Mouse (Mus musculus): Measurements from ENCODE around the gene Bola2.

Bola2 gene

DNA sequence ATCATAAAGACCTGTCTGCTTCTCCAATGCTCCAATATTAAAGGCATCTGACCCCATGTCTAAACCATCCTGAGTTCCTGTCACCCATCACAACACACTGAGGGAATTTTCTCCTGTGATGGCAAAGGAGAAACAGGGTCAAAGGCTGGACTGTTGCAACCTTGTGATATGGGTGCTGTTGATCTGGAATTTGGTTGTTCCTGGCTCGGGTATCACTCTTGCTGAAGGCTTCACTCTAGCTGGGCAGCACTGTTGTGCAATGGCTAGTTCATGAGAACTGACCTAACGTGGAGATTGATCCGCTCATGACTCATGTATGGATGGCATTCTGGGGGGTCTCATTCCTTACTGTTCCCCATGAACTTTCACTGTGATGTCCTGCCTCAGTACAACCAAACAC, 6.2 kb upstream of the Bola2 start:
- no peak for DNase-seq (ENCODE audit: low read depth, low spot score)

GRCm38 (mm10) chr7:126690737-126691136, 4.5 kb upstream of the Bola2 start:
- no peak for DNase-seq (ENCODE audit: low read depth, low spot score)

GRCm38 (mm10) chr7:126691676-126692075, 3.5 kb upstream of the Bola2 start:
- no peak for DNase-seq (ENCODE audit: low read depth, low spot score)

- peak; percentile 60 for DNase-seq (ENCODE audit: low read depth, low spot score)
Measured at GRCm38 (mm10) chr7:126692426-126692825, 2.8 kb upstream of the Bola2 start.

- DNase-seq (ENCODE audit: low read depth, low spot score): peak; percentile 89
Measured at GRCm38 (mm10) chr7:126693256-126693655, 1.9 kb upstream of the Bola2 start.

GRCm38 (mm10) chr7:126693781-126694180, 1.4 kb upstream of the Bola2 start:
- DNase-seq (ENCODE audit: low read depth, low spot score): peak; percentile 70

DNA sequence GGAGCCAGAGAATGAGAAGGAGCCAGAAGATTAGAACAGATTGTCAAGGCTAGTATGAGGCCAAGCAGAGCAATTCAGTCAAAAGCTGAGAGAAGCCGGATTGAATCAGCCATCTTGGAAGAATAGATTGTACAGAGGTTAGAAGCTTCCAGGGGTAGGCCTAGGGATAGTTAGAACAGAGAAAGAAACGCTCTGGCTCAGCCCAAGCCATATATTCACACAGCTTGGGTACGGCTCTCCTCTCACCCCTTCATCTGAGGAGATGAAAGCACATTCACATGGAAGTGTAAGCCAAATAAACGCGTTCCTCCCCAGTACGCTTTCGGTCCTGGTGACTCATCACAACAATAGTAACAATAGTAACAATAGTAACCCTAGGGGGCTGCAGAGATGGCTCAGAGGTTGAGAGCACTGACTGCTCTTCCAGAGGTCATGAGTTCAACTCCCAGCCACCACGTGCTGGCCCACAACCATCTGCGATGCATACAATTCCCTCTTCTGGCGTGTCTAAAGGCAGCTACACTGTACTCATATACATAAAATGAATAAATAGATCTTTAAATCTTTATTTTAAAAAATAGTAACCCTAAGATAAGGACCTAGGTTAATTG, 655 bp upstream of the Bola2 start:
- DNase-seq (ENCODE audit: low read depth, low spot score): peak; percentile 91

DNA sequence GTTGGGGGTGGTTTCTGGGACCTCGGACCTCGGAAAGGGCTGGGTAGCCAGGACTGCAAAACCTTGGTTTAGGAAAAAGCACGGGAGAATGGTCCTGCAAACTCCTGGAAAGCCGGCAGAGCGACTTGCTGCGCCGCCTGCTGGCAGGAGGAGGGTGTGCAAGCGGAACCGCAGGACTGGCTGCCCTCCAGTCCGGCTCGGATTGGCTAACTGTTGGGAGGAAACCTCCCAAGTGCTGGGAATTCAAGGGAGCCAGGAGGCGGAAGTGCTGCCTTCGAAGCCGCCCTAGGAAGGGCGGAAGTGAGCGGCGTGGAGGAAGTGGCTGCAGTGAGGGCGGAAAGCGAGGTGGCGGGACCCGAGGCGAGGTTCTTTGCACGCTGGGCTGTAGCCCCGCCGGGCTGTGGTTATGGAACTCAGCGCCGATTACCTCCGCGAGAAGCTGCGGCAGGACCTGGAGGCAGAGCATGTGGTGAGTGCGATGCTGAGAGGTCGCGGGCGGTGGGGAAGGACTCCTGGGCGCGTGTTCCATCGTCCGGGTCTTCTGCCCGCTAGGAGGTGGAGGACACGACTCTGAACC, 518 bp downstream of the Bola2 start, which contains the start of gene Slx1b:
Slx1b (minus strand) TSS at position 154 of the 577 bp plus-strand sequence.
- DNase-seq (ENCODE audit: low read depth, low spot score): peak; percentile 99

DNA sequence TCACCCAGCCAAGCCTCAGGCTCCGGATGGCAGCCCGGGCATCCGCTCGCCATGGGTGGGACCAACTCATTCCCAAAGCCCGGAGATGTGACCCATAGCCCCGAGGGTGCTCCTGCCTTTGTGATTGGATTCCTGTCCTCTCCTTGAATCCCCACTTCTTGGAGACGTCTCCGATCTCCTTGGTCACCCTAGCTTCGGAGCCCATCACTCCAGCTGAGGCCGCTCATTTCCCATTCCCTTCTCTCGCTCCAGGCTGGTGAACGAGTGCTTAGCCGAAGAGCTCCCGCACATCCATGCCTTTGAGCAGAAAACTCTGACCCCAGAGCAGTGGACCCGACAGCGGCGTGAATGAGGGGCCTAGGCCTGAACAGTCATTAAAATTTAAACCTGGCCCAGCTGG, 1.1 kb downstream of the Bola2 start:
- no peak for DNase-seq (ENCODE audit: low read depth, low spot score)

GRCm38 (mm10) chr7:126696886-126697285, 1.7 kb downstream of the Bola2 start:
- no peak for DNase-seq (ENCODE audit: low read depth, low spot score)

- no peak for DNase-seq (ENCODE audit: low read depth, low spot score)
Measured at GRCm38 (mm10) chr7:126697838-126698237, 2.6 kb downstream of the Bola2 start.

- DNase-seq (ENCODE audit: low read depth, low spot score): no peak
Measured at GRCm38 (mm10) chr7:126700063-126701015, 5.1 kb downstream of the Bola2 start.

DNA sequence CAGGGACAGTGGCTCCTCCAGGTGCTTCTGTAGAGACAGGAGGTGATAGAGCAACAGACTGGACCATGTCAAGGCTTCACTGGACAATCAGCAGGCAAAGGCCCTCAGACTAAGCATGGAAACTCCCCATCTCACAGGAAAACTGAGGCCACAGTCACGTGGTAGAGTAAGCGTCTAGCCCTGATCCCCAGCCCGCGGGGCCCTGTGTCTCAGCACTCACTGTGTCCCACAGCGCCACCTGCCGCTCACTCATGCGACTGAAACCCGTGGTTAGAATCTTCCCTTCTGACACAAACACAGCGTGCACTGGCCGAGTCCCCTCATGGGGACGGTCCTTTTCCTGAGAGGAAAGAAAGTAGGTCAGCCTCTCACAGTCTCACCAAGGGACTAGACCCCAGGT, 5.9 kb downstream of the Bola2 start:
- peak; percentile 94 for DNase-seq (ENCODE audit: low read depth, low spot score)

DNA sequence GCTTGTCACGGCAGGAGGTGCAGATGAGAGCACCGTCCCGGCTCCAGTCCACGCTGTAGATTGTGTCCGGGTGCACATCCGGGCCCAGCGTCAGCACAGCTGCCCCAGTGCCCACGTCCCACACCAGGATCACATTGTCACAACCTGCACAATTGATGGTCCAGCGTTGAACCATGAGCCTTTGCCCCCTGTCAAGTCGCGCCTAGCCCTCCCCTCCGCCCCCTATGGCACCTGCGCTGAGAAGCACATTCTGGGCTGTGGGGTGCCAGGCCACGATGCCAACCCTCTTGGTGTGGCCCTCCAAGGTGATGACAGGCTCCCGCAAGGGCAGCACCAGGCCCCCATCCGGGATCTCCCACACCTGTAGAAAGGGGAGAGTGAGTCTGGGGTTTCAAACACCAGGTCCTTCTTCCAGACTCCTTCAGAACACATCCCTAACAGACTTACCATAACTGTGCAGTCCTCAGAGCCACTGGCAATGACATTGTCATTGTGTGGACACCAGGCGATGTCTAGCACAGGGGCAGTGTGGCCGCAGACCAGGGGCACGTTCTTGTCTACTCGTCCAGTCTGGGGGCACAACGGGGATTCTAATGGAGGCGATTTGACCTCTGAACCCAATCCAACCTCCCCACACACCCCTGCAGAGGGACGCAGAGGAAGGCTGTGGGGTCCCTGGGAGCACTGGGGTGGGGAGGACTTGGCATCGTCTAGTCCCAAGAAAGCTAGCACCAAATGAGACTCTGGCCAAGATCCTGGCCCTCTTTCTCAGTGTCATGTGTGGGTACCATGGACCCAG, 6.6 kb downstream of the Bola2 start:
- no peak for DNase-seq (ENCODE audit: low read depth, low spot score)

GRCm38 (mm10) chr7:126702358-126702757, 7.2 kb downstream of the Bola2 start:
- no peak for DNase-seq (ENCODE audit: low read depth, low spot score)

- DNase-seq (ENCODE audit: low read depth, low spot score): no peak
Measured at GRCm38 (mm10) chr7:126702861-126703756, 7.9 kb downstream of the Bola2 start.

DNA sequence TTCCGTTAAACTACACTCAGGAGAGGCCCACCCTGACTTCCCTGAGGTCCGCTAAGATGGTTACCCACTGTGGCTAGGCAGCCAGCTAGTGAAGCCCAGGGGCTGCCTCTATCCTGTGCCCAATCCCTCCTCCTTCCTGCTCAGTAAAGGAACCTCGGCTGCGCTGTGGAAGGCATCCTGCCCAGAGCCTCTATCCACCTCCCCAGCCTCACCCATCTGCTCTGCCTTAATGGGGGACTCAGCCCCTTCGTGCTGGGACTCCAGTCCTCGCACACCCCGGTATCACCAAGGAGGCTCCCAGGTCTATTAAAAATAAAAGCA, 8.5 kb downstream of the Bola2 start:
- no peak for DNase-seq (ENCODE audit: low read depth, low spot score)

DNA sequence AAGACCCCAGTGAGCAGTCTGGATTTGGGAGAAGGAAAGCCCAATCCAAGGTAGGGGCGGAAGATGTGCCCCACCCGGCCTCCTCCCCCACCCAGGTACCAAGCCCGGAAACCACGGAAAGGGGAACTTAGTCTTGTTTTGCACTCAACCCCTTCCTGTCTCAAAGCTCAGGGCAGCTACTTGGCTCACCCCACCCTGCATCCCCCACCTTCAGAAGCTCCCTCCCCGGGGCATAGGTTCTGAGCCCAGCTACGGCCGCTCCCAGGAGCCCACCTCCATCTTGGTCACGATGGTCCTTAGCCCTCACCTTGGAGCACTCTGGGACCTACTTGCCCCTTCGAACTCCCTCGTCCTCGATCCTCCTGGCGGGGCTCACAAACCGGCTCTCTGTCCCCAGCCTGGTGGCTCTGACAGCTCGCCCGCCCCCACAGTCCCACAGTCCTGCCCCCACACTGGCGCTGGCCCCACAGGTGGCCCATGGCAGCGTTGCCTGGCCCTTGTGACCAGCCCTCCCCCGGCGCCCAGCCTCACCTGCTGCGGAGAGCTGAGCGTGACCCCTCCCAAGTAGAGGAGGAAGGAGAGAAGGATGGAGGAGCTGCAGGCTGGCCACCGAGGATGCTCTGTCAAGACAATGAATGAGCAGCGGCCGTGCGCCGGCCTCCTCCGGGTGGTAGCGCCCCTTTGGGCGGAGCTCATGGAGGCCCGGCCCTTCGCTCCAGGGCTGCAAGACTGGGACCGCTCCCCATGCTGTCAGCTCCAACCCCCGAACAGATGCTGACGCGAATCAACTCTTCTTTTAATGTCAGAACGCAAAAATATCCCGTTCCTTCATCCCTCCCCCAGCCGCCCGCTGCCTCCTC, 9.2 kb downstream of the Bola2 start:
- DNase-seq (ENCODE audit: low read depth, low spot score): peak; percentile 71

GRCm38 (mm10) chr7:126707442-126708174, 12.4 kb downstream of the Bola2 start, which contains the start of gene Coro1a:
Coro1a (minus strand) TSS chr7:126707787.
- DNase-seq (ENCODE audit: low read depth, low spot score): no peak

All from R1 (cell line).